Mouse (Mus musculus): Measurements from ENCODE around the gene Vmn2r40. TPM values are rescaled to one million over a fixed set of nuclear protein-coding genes. Genes with fewer than 3 reads are reported as not detected.
"Not testable (repeated sequence)": the region's sequence is repeated elsewhere in the genome, so short reads cannot be mapped to it uniquely, and the experiment has no call there.

Vmn2r40 gene
- not detected in 2 replicates for polyA plus RNA-seq (2016; fragmentation: Nextera tagmentation; extraction: Ambion mirVana)

- no CpG with 5 or more reads among the region's 1 CpGs for WGBS
- not testable (repeated sequence) for H3K4me3 ChIP-seq; H3K4me1 ChIP-seq; H3K9me3 ChIP-seq; H3K4me2 ChIP-seq (replicated peaks); H3K9ac ChIP-seq; H3K27me3 ChIP-seq (replicated peaks); H3K27ac ChIP-seq; H3K36me3 ChIP-seq; ATAC-seq (ENCODE audit: low FRiP score, low read depth)
Measured at GRCm38 (mm10) chr7:8931335-8931734, at the start of gene Vmn2r40. Gene Vmn2r40, minus strand, starts transcription at chr7:8931435.

Other genes starting within 250 kb of the Vmn2r40 start
- gene Vmn2r39, start 99.4 kb upstream of the Vmn2r40 start, polyA plus RNA-seq (2016; fragmentation: Nextera tagmentation; extraction: Ambion mirVana), result not detected in 2 replicates
- gene Vmn2r38, start 166.4 kb upstream of the Vmn2r40 start, polyA plus RNA-seq (2016; fragmentation: Nextera tagmentation; extraction: Ambion mirVana), result not detected in 2 replicates

All from neural tube, embryonic 12.5 days (tissue).